Mouse (Mus musculus): ENCODE measurements around the gene Slc46a3. TPM values are rescaled to one million over a fixed set of nuclear protein-coding genes. Genes with fewer than 3 reads are reported as not detected.

Gene Slc46a3
- polyA plus RNA-seq, 1 experiment from 2014 or later: 16.6 TPM

DNA sequence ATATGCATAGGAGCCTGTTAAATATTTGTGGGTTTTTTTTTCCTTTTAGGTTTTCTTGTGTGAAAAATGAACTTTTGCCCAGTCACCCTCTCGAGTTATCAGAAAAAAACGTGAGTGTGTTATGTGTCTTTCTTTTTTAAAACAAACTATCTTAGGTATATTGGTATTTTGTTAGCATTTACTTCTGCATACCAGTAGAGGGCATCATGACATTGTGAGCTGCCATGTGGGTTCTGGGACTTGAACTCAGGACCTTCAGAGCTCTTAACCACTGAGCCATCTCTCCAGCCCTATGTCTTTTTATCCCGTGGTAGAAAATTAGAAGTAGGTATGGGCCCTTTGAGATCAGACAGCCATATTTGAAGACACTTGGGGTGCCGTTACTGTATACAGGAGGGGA, 25.9 kb downstream of the Slc46a3 start:
- Histone ChIP-seq H3K9ac (ENCODE audit: low read depth, low read length) (no peak overlapping the region), H3K27me3 (ENCODE audit: control insufficient read depth, insufficient read depth, low read depth, low read length) (no peaks in the 10 kb centered on the region), H3K9me3 (replicated peaks; ENCODE audit: control insufficient read depth, low read length) (no peaks in the 10 kb centered on the region), H3K4me3 (ENCODE audit: low read depth, low read length) (no peak overlapping the region), H3K4me2 (ENCODE audit: low read depth, low read length) (no peak overlapping the region), H3K36me3 (ENCODE audit: control insufficient read depth, insufficient read depth) (peaks cover 23% of the 10 kb centered on the region), H3K27ac (ENCODE audit: low read length) (no peak overlapping the region), H3K4me1 (ENCODE audit: control insufficient read depth, low read depth, low read length) (no peaks in the 10 kb centered on the region; the same call in 1 of the 2 replicates)
- ATAC-seq (ENCODE audit: low read depth): no peak
- WGBS (ENCODE audit: insufficient replicate concordance): 75% methylated on average over 4 of the region's 4 CpGs

- Histone ChIP-seq H3K27ac (ENCODE audit: low read length) (peak within 1 kb of the TSS; percentile 82), H3K27me3 (ENCODE audit: control insufficient read depth, insufficient read depth, low read depth, low read length) (no peaks in the 10 kb centered on the region), H3K4me3 (ENCODE audit: low read depth, low read length) (peak within 1 kb of the TSS; percentile 91), H3K9me3 (replicated peaks; ENCODE audit: control insufficient read depth, low read length) (no peaks in the 10 kb centered on the region), H3K9ac (ENCODE audit: low read depth, low read length) (peak within 1 kb of the TSS; percentile 82), H3K36me3 (ENCODE audit: control insufficient read depth, insufficient read depth) (peaks cover 16% of the 10 kb centered on the region), H3K4me2 (ENCODE audit: low read depth, low read length) (peak within 1 kb of the TSS; percentile 49), H3K4me1 (ENCODE audit: control insufficient read depth, low read depth, low read length) (peaks cover 10% of the 10 kb centered on the region)
- WGBS (ENCODE audit: insufficient replicate concordance): under 1% methylated on average over 67 of the region's 68 CpGs
- ATAC-seq (ENCODE audit: low read depth): peak; percentile 85
Observed at GRCm38 (mm10) chr5:147860449-147861261, 34.0 kb downstream of the Slc46a3 start, which contains the start of gene Pomp. TSS of gene Pomp (plus strand) at chr5:147860461.

DNA sequence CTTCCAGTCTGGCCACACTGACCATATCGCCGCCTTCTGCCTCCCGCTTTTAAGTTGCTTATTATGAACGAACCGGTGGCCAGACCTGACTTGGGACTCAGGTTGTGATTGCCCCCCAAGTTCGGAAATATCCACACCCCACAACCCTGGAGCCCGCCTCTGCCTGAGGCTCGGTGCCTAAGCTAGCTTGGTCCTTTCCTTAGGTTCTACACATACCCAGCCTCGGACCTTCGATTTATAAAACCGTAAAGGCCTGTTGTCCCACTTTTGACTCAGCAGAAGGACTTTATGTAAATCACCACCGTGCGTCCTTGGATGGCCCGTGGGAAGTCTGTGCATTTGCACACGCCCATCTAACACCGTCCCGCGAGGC, 34.6 kb downstream of the Slc46a3 start:
- no peak for ATAC-seq (ENCODE audit: low read depth)
- H3K4me2 ChIP-seq (ENCODE audit: low read depth, low read length): peak overlapping the region; percentile 49
- 1% methylated on average over 18 of the region's 18 CpGs for WGBS (ENCODE audit: insufficient replicate concordance)
- H3K4me1 ChIP-seq (ENCODE audit: control insufficient read depth, low read depth, low read length): peaks cover 10% of the 10 kb centered on the region
- H3K9ac ChIP-seq (ENCODE audit: low read depth, low read length): peak overlapping the region; percentile 82
- H3K4me3 ChIP-seq (ENCODE audit: low read depth, low read length): peak overlapping the region; percentile 91
- H3K36me3 ChIP-seq (ENCODE audit: control insufficient read depth, insufficient read depth): peaks cover 16% of the 10 kb centered on the region
- H3K9me3 ChIP-seq (replicated peaks; ENCODE audit: control insufficient read depth, low read length): no peaks in the 10 kb centered on the region
- no peaks in the 10 kb centered on the region for H3K27me3 ChIP-seq (ENCODE audit: control insufficient read depth, insufficient read depth, low read depth, low read length)
- peak overlapping the region; percentile 82 for H3K27ac ChIP-seq (ENCODE audit: low read length)

- Histone ChIP-seq H3K4me2 (ENCODE audit: low read depth, low read length) (no peak overlapping the region), H3K36me3 (ENCODE audit: control insufficient read depth, insufficient read depth) (no peaks in the 10 kb centered on the region), H3K9me3 (replicated peaks; ENCODE audit: control insufficient read depth, low read length) (no peaks in the 10 kb centered on the region), H3K4me1 (ENCODE audit: control insufficient read depth, low read depth, low read length) (no peaks in the 10 kb centered on the region), H3K9ac (ENCODE audit: low read depth, low read length) (no peak overlapping the region), H3K27me3 (ENCODE audit: control insufficient read depth, insufficient read depth, low read depth, low read length) (no peaks in the 10 kb centered on the region), H3K4me3 (ENCODE audit: low read depth, low read length) (no peak overlapping the region), H3K27ac (ENCODE audit: low read length) (no peak overlapping the region)
- 31% methylated on average over 7 of the region's 7 CpGs for WGBS (ENCODE audit: insufficient replicate concordance)
- no peak for ATAC-seq (ENCODE audit: low read depth)
Observed at GRCm38 (mm10) chr5:147850194-147850593, 44.4 kb downstream of the Slc46a3 start.

- 18% methylated on average over 16 of the region's 16 CpGs for WGBS (ENCODE audit: insufficient replicate concordance)
- H3K9ac ChIP-seq (ENCODE audit: low read depth, low read length): no peak overlapping the region
- no peaks in the 10 kb centered on the region for H3K27me3 ChIP-seq (ENCODE audit: control insufficient read depth, insufficient read depth, low read depth, low read length)
- H3K36me3 ChIP-seq (ENCODE audit: control insufficient read depth, insufficient read depth): no peaks in the 10 kb centered on the region
- ATAC-seq (ENCODE audit: low read depth): no peak
- H3K27ac ChIP-seq (ENCODE audit: low read length): no peak overlapping the region
- H3K4me2 ChIP-seq (ENCODE audit: low read depth, low read length): no peak overlapping the region
- H3K9me3 ChIP-seq (replicated peaks; ENCODE audit: control insufficient read depth, low read length): no peaks in the 10 kb centered on the region
- no peaks in the 10 kb centered on the region for H3K4me1 ChIP-seq (ENCODE audit: control insufficient read depth, low read depth, low read length)
- H3K4me3 ChIP-seq (ENCODE audit: low read depth, low read length): no peak overlapping the region
Observed at GRCm38 (mm10) chr5:147848164-147848863, 46.3 kb downstream of the Slc46a3 start.

DNA sequence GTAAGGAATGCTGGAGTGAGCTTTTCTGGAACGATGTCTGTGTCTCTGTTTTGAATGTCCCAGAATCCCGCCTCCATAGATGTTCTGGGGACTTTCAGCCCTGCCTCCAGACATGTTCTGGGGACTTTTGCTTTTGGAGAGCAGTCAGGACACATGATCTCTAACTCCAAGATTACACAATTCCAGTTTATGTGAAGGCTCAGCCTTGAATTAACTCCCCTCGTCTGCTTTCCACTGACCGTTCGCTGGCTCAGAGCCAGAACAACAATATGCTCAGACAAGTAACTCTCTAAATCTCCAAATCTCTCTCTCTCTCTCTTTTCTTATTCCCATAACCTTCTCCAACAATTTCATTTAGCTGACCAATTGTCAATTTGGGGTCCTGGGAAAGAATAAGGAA, 47.3 kb downstream of the Slc46a3 start:
- Histone ChIP-seq H3K27me3 (ENCODE audit: control insufficient read depth, insufficient read depth, low read depth, low read length) (no peaks in the 10 kb centered on the region), H3K36me3 (ENCODE audit: control insufficient read depth, insufficient read depth) (no peaks in the 10 kb centered on the region), H3K4me1 (ENCODE audit: control insufficient read depth, low read depth, low read length) (no peaks in the 10 kb centered on the region), H3K27ac (ENCODE audit: low read length) (no peak overlapping the region), H3K4me3 (ENCODE audit: low read depth, low read length) (no peak overlapping the region), H3K4me2 (ENCODE audit: low read depth, low read length) (no peak overlapping the region), H3K9ac (ENCODE audit: low read depth, low read length) (no peak overlapping the region), H3K9me3 (replicated peaks; ENCODE audit: control insufficient read depth, low read length) (no peaks in the 10 kb centered on the region)
- 76% methylated on average over 5 of the region's 5 CpGs for WGBS (ENCODE audit: insufficient replicate concordance)
- no peak for ATAC-seq (ENCODE audit: low read depth)

GRCm38 (mm10) chr5:147845319-147845718, 49.3 kb downstream of the Slc46a3 start:
- Histone ChIP-seq H3K9ac (ENCODE audit: low read depth, low read length) (no peak overlapping the region), H3K4me1 (ENCODE audit: control insufficient read depth, low read depth, low read length) (no peaks in the 10 kb centered on the region), H3K4me3 (ENCODE audit: low read depth, low read length) (no peak overlapping the region), H3K36me3 (ENCODE audit: control insufficient read depth, insufficient read depth) (no peaks in the 10 kb centered on the region), H3K27ac (ENCODE audit: low read length) (no peak overlapping the region), H3K27me3 (ENCODE audit: control insufficient read depth, insufficient read depth, low read depth, low read length) (no peaks in the 10 kb centered on the region), H3K9me3 (replicated peaks; ENCODE audit: control insufficient read depth, low read length) (no peaks in the 10 kb centered on the region), H3K4me2 (ENCODE audit: low read depth, low read length) (no peak overlapping the region)
- no peak for ATAC-seq (ENCODE audit: low read depth)
- WGBS (ENCODE audit: insufficient replicate concordance): 48% methylated on average over 3 of the region's 3 CpGs

- 63% methylated on average over 6 of the region's 7 CpGs for WGBS (ENCODE audit: insufficient replicate concordance)
- no peak for ATAC-seq (ENCODE audit: low read depth)
Observed at GRCm38 (mm10) chr5:147843340-147843739, 51.3 kb downstream of the Slc46a3 start.

GRCm38 (mm10) chr5:147839418-147839817, 55.2 kb downstream of the Slc46a3 start:
- Histone ChIP-seq H3K4me1 (ENCODE audit: control insufficient read depth, low read depth, low read length) (no peaks in the 10 kb centered on the region), H3K9ac (ENCODE audit: low read depth, low read length) (no peak overlapping the region), H3K27me3 (ENCODE audit: control insufficient read depth, insufficient read depth, low read depth, low read length) (peaks cover 3% of the 10 kb centered on the region; the same call in 1 of the 2 replicates), H3K9me3 (replicated peaks; ENCODE audit: control insufficient read depth, low read length) (no peaks in the 10 kb centered on the region), H3K27ac (ENCODE audit: low read length) (no peak overlapping the region), H3K4me3 (ENCODE audit: low read depth, low read length) (no peak overlapping the region), H3K4me2 (ENCODE audit: low read depth, low read length) (no peak overlapping the region), H3K36me3 (ENCODE audit: control insufficient read depth, insufficient read depth) (no peaks in the 10 kb centered on the region)
- WGBS (ENCODE audit: insufficient replicate concordance): 57% methylated on average over 12 of the region's 12 CpGs
- peak; percentile 19; the same call in 1 of the 2 replicates for ATAC-seq (ENCODE audit: low read depth)

More at GRCm38 (mm10) chr5:147843340-147843739, 51.3 kb downstream of the Slc46a3 start:
- H3K4me3 ChIP-seq (ENCODE audit: low read depth, low read length): no peak overlapping the region
- H3K4me1 ChIP-seq (ENCODE audit: control insufficient read depth, low read depth, low read length): no peaks in the 10 kb centered on the region
- no peak overlapping the region for H3K9ac ChIP-seq (ENCODE audit: low read depth, low read length)
- H3K9me3 ChIP-seq (replicated peaks; ENCODE audit: control insufficient read depth, low read length): no peaks in the 10 kb centered on the region
- H3K4me2 ChIP-seq (ENCODE audit: low read depth, low read length): no peak overlapping the region
- no peaks in the 10 kb centered on the region for H3K27me3 ChIP-seq (ENCODE audit: control insufficient read depth, insufficient read depth, low read depth, low read length)
- H3K27ac ChIP-seq (ENCODE audit: low read length): no peak overlapping the region
- H3K36me3 ChIP-seq (ENCODE audit: control insufficient read depth, insufficient read depth): no peaks in the 10 kb centered on the region
